Mouse (Mus musculus) heart, adult 9 months (tissue): ENCODE measurements around the gene Atp5e.

Experiments used
- DNase-seq, 2 experiments: peaks; one replicate each; pipeline ENCODE4 v3.0.0; 2022; ENCODE audit warnings: low spot score in 2 of 2

The Atp5e gene

DNA sequence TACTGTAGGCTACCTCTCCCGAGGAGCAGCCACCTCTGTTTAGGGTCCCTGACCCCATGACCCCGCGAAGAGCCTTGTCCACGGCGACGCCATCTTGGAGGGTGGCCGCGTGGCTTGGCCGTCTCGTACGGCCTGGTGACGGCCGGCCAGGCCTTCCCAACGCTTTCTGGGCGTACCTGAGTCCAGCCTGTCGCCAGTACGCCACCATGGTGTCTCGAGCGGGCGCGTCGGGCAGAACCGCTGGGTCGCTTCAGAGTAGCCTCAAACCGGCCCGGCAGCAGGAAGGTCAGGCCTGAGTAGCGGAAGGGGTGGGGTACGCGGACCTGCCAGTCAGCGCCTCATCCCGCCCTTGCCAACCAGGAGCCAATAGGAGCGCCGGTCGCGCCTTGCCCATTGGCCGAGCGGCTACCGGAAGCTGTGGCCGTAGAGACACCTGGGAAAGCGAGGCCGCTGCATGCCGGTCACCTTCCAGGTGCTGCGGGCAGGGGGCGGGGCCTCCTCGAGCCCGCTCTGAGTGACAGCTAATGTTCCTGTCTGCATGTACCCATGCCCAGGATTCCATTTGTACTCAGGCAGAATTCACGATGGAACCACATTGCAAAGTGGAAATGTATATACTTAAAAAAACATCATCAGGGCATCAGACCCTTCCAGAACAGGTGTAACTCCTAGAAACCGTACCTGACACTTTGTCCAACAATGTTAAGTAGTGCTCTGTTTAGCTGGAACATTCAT lies at the start of gene Atp5e:
Atp5e (minus strand) TSS at position 317 of the 735 bp plus-strand sequence.
- peak; percentile 96 to 97 for DNase-seq

DNA sequence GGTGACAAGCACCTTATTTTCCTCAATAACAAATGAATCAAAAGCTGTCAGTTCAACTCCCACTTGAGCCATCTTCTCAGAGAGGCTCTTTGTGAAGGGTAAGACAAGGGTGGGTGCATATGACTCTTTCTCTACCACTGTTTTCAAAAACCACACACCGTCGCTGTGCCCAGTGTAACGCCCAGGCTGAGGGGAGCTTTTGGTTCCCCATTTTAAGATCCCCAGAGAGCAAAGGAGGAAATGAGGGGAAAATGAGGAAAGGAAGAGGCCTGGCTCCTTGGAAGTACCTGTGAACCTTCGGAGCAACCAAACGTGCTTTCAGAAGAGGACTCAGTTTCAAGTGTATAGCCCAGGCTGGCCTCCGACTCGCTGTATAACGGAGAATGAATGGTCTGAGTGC lies 45.9 kb upstream of the Atp5e start:
- DNase-seq, result no peak

DNA sequence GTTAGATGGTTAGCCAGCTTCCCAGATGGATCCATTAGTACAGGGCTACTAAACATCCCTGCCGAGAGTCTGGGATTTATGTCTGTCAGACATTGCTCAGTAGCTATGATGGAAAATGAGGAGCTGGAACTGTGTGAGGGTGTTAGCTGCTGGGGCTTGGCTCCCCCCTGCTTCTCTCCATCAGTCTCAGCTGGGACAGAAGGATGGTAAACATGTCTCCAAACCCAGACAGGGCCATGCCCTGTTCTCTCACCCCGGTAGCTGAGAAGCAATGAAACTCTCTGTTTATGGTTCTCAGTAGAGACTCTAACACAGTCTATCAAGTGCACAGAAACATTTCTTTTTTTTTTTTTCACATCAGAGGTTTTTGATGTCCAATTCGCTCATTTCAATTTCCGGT lies 44.1 kb upstream of the Atp5e start:
- DNase-seq, result no peak

DNA sequence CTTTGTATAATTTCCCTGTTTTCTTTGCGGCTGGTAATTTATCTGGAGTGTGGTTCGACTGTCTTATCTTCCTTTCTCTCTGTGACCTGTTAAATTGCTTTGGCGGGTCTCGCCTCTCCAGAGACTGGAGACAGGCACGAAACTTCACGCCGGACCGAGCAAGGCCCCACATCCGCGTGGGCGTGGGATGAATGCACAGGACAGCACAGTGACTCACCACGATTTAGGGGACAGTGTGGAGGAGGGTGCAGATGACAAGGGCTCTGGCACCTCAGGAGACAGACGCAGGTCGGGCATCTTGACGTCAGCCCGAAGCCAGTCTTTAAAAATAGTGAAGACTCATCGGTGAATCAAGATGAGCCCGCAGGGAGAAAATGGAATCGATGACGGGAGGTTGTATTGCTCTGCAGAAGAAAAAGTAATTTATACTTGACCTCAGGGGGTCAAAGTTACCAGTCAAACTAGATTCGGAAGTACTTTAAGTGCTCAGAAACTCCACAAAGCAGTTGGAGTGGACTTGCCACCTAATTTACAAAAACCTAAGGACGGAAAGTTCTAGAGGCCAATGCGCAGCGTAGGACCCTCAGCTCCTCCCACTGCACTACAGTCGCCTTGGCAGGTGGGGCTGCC lies 39.0 kb upstream of the Atp5e start:
- no peak for DNase-seq

DNA sequence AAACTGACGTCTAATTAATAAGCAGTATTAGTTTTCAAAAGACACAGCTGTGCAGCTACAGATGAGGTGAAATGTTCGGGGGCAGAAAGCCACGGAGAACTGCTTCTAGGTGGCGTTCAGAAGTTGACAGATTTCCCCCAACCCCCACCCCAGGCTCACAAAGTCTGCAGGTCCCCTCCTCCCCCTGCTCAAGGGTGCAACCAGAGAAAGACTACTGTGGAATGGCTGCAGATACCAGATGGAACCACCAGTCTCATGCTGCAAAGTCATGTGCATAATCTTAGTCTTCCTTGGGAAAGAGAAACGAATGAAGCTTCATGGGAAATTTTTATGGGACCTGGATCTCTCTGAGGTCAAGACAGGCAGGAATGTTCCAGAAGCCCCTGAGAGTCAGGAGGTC lies 38.4 kb upstream of the Atp5e start:
- no peak for DNase-seq

DNA sequence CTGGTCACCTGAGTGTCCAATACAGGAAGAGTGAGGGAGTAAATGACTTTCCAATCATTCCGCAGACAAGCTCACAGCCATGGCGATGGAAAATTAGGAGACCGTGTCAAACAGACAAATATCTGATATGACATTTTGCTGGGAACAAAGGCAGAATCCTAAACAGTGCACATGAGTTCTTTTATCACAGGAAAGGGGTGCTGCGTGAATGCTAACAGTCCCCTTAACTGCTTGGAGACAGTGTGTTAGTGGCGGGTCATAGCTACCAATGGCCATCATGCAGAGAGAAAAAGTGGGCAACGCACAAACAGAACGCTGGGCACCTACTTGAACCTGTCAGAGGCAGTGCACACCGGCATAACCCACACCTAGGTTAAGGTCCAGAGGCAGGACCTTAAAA lies 37.6 kb upstream of the Atp5e start:
- DNase-seq, result no peak

DNA sequence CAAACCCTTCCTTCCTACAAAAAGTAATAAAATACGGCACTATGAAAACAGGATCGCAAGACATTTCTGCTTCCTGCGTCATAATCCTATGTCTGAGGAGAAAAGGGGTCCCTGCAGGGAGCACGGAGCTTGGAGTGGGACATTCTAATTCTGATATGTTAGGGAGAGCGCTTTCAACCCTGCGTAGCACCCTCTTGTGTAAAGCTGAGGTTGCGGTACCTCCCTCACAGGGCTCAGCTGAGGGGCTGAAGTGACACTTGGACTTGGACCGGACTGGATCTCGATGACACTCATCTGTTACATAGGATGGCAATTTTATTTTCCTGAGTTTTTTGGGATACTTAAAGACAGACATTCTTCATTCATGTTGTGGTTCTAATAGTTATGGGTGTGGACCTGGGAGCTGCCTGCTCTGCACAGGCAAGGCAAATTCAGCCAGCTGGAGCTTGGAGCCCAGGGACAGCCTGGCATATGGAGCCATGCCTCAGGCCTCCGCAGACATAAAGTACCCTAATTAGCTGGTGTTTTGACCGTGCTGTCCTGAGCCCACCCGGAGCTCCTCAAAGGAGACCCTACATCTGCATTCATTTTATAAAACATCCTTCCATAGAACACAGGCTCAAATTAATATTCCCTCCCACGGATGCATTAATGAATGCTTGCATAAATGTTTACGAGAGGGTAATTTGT lies 37.1 kb upstream of the Atp5e start:
- DNase-seq, result no peak

DNA sequence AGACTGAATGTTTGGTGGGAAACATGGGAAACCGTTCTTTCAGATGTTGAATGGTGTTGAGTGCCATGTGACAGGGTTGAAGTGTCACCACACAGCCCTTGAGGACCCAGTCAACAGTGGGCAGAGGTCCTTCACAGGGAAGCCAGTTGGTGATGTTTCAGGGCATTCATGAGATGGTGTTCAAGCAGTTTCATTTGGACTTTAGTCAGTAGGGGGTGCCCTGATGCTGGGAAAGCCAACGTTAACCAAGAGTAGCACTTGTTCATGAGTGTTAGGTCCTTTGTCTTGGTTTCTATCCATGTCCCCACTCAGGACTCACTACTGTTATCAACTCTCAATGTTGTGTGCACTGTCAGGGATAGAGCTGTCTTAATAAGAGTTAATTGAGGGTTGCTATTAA lies 29.0 kb upstream of the Atp5e start:
- peak; percentile 15 to 21 for DNase-seq

DNA sequence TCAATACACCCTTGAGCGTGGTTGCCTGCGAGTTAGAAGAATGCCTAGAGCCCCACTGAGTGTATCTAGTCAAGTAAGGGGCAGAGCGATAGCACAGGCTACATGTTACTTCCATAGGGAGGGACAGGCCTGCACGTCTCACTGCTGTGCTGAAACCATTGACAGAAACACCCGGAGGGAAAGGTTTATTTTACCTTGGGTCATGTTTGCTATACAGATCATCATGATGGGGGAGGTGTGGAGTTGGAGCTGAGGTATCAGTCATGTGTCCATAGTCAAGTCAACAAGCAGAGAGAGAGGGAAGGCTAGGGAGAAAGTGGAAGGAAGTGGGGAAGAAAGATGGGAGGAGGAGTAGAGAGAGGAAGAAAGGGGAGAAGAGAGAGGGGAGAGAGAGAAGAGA lies 23.1 kb upstream of the Atp5e start:
- no peak for DNase-seq

DNA sequence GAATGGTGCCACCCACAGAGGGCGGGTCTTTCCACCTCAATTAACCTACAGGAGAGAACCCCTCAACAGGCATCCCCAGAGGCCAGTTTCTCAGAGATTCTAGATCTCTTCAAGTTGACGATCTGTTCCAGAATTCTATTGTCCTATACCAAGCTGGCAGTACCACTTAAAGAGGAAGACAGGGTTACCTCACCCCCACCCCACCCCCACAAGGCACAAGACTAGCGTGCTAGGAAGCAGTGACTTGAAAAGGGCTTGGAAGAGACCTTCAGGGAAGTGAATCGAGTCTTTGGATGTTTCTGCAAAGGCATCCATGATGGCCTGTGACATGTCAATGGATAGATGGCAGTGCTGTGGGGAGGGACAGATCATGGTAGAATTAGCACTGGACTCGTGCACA lies 14.8 kb upstream of the Atp5e start:
- no peak for DNase-seq

DNA sequence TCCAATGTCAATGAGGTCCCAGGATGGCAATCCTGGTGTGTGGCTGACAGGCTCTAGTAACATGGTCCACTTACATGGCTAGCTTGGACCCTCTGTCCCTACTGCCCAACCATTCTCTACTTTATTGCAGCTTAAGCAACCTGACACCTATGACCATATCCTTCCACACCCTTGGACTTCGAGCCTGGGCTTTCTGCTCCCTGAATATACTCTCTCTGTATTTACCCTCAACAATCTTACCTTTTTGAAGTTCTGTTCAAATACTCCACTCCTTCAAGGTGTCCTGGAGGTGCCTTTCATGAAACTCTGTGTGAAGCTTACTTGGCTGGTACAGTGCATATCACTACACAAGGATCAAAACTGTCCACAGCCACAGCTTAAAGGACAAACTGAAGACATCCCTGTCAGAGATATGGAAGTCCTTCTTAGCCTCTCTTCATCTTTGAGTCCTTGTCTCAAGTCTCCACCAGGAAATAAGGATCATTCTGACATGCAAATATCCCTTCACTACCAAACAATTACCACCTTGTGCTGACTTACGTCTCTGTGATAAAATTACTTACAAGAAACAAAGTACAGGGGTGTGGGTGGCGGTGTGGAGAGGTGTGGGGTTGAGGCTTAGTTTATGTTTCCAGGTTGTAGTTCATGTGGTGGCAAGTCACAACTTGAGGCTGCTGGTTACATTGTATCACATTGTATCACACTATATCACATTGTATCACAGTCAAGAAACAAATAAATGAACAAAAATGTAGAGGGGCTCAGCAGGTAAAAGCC lies 13.8 kb upstream of the Atp5e start:
- no peak for DNase-seq

DNA sequence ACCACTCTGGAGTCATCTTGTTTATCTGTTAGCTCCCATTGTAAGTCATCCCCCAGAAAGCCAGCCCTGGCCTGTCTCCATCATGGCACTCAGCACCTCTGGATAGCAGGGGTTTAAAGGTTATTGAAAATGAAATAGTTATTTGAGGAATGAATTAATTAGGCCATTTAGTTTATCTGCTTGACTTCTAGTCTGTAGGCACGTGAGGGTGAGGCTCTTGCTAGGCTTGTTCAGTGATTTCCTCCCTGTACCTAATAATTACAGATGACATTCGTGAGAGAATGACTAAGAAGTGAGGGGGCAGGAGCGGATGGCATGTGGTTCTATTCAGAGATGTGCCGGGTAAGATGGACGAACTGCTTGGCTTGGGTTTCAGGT lies 9.6 kb upstream of the Atp5e start:
- no peak for DNase-seq

DNA sequence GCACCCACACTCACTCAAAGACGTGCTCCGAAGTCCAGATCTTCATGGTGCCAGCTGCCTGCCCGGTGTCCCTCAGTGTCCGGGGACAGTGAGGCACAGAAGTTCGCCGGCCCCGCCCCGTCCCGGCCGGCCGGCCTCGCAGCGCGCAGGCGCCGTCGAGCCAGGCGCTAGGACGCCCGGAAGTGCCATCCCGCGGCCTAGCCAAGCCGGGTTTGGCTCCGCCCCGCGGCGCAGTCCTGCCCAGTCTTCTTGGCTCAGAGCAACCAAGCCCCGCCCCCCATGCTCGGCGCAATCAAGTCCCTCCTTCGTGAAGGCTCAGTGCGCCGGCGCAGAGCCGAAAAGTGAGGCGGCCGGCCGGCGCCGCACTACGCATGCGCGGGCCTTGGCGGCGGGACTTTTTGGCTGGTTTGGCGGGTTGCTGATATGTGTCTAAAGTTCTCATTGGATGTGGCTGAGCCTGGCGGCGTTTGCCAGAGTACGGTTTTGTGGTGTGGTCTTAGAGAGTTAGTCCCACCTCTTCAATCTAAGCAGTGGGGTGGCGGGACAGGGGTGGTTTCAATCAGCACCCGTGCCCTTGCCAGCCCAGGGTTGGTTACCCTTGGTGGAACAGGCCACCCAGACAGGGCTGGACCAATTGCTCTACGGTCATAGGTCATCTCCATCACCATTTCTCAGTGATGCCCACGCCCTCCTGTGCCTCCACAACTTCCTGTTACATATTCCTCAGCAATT lies 9.1 kb upstream of the Atp5e start, which contains the start of gene Prelid3b:
Prelid3b (minus strand) TSS at position 264 of the 732 bp plus-strand sequence.
- peak; percentile 99 for DNase-seq

DNA sequence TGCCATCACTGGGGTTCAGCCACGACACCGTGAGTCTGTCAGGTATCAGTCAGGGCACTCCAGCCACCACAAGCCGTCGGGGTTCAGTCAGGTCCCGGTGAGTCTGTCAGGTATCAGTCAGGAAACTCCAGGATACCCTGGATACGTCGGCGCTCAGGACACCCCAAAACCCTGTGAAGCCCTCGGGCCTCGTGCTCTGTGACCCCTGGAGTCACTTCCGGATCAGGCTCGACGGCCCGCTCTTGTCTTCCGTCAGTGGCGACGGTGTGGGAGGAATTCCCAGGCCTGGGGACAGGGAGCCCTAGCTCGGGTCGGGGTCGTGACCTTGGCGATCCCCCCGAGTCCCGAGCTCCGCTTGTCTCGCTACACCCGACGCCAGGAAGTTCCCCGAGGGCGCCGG lies 8.5 kb upstream of the Atp5e start:
- DNase-seq, result no peak

DNA sequence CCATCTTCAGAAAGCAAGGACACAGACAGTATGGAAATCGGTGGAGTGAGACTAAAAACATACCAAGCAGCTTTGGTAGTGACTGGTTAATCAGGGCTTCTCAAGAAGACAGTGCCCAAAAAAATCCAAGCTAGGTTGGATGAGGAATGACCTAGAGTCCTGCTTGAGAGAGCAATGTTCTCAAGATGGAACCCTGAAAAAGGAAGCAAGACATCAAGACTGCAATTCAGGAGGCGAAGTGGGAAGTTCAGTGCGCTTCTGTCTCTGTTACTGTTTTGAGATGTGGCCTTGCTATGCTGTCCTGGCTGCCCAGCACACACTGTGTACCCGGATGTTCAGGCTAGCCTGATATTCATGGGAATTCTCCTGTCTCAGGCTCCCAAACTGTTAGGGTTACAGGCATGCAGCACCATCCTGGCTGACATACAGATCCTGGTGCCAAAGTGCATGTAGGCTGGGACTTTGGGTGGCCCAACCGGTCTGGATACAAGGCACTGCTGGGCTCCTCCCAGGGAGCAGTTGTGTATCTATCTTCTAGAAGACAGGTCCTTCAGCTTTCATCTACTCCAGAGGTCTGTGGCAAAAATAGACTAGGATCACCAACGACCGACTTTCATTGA lies 7.0 kb upstream of the Atp5e start:
- DNase-seq, result no peak

DNA sequence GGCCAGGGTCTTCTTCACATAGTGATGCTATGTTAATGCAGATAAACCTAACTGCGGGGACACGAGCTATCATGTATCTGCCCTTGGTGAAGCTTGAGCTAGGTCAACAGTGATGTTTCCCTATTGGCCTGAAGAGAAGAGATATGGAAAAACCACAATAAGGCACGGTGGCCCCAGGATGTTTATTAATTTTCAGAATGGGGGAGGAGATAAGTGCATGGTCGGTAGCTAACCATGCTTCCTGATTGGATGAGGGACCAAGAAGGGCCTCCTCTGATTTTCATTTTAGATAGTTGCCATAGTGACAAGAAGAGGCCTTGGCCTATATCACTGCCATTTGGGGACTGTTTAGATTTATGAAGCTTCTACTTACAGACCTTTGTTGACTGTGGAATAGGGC lies 6.4 kb upstream of the Atp5e start:
- DNase-seq, result no peak

DNA sequence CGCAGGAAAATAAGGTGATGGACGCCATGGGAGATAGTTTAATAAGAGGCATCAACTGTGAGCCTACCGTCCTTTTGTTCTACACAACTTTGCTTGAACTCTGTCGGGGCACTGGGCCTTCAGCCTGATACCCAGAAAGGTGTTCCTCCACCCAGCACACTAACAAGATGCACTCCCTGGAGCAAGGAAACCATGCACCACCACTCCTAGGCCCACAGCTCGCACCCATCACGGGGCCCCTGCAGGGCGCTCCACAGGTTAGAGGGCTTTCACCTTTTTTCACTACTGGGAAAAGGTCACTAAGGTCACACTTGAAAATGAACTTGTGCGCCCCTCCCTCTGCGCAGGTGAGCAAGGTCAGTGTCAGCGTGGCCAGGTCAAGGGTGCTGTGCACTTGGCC lies 535 bp downstream of the Atp5e start:
- peak in 1 of 2 experiments; percentile 15 for DNase-seq

DNA sequence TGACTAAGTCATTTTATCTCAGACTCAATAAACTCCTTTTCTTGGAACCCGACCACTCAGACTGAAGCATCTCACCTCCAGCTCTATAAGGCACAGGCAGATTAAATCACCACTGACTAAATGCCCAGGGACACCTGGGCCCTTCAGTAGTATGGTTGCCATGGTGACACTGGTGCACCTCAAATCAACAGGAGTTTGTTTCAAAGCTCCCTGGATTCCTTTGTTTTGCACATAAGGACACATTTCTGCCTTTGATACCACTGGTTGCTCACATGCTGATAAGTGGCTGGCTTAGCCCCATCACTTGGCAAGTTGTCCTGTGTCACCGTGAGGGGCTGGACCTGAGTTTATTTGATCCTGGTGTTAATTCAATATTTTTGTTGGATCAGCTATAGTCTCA lies 4.5 kb downstream of the Atp5e start:
- no peak for DNase-seq

DNA sequence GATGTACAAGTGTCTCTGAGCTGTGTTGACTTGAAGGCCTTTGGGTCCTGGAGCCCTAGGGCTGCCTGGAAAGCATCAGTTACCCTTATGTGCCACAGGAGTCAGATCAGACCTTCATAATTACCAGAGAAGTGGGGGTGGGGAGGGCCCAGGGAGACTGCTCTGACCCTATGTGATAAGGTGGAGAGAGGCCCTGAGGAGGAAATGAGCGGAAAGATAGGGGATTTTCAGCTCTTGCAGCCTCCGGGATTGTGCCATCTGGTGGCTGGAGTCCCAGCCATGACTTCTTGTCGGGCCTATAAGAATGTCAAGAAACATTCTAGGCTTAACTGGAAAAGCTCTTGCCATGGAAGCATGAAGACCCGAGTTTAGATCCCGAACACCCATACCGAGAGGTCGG lies 10.2 kb downstream of the Atp5e start:
- no peak for DNase-seq

DNA sequence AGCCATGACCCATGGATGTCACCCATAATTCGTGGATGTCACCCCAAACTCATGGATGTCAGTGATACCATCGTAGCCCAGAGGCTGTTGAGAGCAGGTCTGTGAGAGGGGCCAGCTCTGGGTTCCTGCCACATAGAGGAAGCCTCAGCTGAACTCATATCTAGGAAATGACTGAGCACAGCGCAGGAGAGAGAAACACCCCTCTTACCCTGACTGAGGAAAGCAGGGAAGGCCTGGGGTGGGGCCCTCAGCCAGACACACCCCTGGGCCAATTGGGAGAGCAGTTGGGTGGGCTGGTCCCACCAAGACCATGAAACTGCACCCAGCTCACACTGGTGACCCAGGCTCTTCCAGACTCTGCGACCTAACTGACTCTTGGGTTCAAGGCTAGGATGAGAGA lies 13.6 kb downstream of the Atp5e start, which contains the start of gene Tubb1:
Tubb1 (plus strand) TSS at position 343 of the 400 bp plus-strand sequence.
- no peak for DNase-seq

DNA sequence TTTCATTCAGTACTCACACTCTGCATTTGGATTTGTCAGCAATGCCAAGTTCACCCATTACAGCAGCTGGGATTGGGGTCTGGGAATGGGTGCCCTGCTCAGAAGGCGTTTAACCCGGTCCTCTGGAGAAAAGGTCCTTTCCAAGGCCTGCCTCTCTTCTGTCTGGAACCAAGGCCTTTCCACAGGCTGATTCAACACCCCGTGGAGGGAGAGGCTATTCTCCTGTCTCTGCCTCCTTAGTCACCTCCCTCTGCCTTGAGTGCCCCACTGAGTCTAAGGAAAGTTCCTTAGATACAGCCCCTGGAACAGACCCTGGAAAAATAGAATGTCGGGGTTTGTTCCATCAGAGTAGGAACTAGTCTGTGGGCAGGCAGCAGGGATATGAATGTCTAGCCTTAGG lies 15.5 kb downstream of the Atp5e start:
- no peak for DNase-seq
